Mouse (Mus musculus): ENCODE results near the gene Mgat3.

GRCm38 (mm10) chr15:80148565-80148964 is 25.0 kb upstream of the Mgat3 start:
- TF ChIP-seq POLR2A (IDR thresholded peaks at IDR 0.05; ENCODE audit: extremely low read depth, insufficient read depth, low read length) = no peak
- TF ChIP-seq CTCF (IDR thresholded peaks at IDR 0.05; ENCODE audit: low read depth, low read length) = no peak
